Mouse (Mus musculus): ENCODE results near the gene Tmem145. TPM values are rescaled to one million over a fixed set of nuclear protein-coding genes. Genes with fewer than 3 reads are reported as not detected.

Tmem145 gene
- total RNA-seq (2023) = not detected in 4 replicates

GRCm38 (mm10) chr7:25305956-25306613 is at the start of gene Tmem145:
Tmem145 (plus strand) TSS chr7:25306106.

GRCm38 (mm10) chr7:25267301-25267750 is 38.6 kb upstream of the Tmem145 start, which contains the start of gene Cic:
Cic (plus strand) TSS chr7:25267704.

DNA sequence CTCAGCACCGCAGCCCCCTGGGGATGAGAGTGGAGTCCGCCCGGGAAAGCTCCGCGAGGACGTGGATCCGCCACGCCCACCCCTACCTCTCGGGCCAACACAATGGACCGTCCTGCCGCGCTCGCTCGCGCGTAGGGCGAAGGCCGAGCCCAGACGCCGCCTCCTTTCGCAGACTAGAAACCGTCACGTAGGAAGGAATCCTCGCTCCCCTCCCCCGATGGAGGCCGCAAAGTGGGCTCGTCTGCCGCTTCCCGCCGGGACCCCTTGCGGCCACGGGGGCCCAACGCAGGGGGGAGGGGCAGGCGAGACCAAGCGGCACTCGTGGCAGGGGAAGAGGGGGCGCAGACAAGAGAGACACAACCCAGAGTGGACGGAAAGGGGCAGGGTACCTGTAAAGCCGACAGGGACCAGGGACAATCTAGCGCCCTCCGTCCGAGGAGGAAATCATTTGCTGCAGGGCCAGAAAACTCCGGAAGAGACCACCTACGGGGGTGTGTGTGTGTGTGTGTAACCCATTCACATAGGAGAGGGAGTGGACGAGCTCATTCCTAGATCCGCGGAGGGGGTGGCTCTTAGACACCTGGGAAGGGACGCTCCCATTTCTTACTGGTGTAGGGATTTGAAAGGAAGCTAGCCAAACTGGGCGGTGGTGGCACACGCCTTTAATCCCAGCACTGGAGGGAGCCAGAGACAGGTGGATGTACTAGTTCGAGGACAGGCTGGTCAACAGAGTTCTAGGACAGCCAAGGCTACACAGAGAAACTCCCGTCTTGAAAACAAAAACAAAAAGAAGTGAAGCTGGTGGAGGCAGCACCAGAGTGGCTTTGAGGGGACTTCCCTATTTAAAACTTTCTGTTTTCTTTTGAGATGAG is 8.2 kb upstream of the Tmem145 start, which contains the start of gene Pafah1b3:
Gene Pafah1b3 (minus strand): TSS at position 533 of the 872 bp plus-strand sequence.

DNA sequence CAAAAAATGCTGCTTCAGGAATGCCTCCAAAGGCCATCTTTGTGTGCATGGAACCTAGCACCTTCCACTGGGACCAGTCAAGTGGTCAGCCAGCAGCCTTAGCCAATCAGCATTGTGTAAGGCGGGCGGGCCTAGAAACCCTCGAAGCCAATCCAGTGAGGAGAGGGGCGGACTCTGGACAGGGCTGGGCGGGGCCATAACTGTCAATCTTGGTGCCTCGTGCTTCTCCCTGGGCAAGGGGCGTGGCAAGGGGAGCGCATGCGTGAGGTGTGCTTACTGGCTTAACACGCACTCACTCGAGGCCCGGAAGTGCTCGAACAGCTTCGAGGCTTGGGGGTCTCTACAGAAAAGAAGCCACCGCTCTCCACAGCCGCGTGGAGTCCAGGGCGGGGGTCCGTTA is 4.8 kb upstream of the Tmem145 start, which contains the start of gene Prr19:
Gene Prr19 (plus strand): TSS at position 349 of the 400 bp plus-strand sequence.

GRCm38 (mm10) chr7:25316532-25317445 is 10.9 kb downstream of the Tmem145 start, which contains the start of gene Megf8:
Megf8 (plus strand) TSS chr7:25317164.

Other genes starting within 250 kb of the Tmem145 start
- 1.8 to 4.9 TPM (median 3.5 TPM) in 4 replicates for gene Grik5, start 233.8 kb upstream of the Tmem145 start, total RNA-seq (2023)
- gene Zfp574, start 233.5 kb upstream of the Tmem145 start, total RNA-seq (2023) = 11.8 to 16.2 TPM (median 13.1 TPM) in 4 replicates
- gene Pou2f2, start 126.4 kb upstream of the Tmem145 start, total RNA-seq (2023) = 169 to 195 TPM (median 186 TPM) in 4 replicates
- gene Dedd2, start 85.5 kb upstream of the Tmem145 start, total RNA-seq (2023) = 95.4 to 116 TPM (median 97.6 TPM) in 4 replicates
- 13.8 to 17.0 TPM (median 15.0 TPM) in 4 replicates for gene Zfp526, start 84.7 kb upstream of the Tmem145 start, total RNA-seq (2023)
- 81.1 to 85.7 TPM (median 84.3 TPM) in 4 replicates for gene Gsk3a, start 68.3 kb upstream of the Tmem145 start, total RNA-seq (2023)
- gene Erf, start 55.3 kb upstream of the Tmem145 start, total RNA-seq (2023) = 15.6 to 21.6 TPM (median 20.3 TPM) in 4 replicates
- 308 to 353 TPM (median 332 TPM) in 4 replicates for gene Cic, start 38.4 kb upstream of the Tmem145 start, total RNA-seq (2023)
- gene Pafah1b3, start 8.1 kb upstream of the Tmem145 start, total RNA-seq (2023) = 45.1 to 61.2 TPM (median 47.3 TPM) in 4 replicates
- 0.48 TPM in 1 of 4 replicates, not detected in the others for gene Prr19, start 4.7 kb upstream of the Tmem145 start, total RNA-seq (2023)
- gene Megf8, start 11.1 kb downstream of the Tmem145 start, total RNA-seq (2023) = 1.9 to 2.4 TPM (median 2.3 TPM) in 4 replicates
- gene Cnfn, start 63.6 kb downstream of the Tmem145 start, total RNA-seq (2023) = not detected in 4 replicates
- gene Lipe, start 92.6 kb downstream of the Tmem145 start, total RNA-seq (2023) = 29.9 to 35.4 TPM (median 33.8 TPM) in 4 replicates
- not detected in 4 replicates for gene Cxcl17, start 106.8 kb downstream of the Tmem145 start, total RNA-seq (2023)
- 42.2 to 47.3 TPM (median 44.1 TPM) in 4 replicates for gene Ceacam1, start 171.5 kb downstream of the Tmem145 start, total RNA-seq (2023)
- 8.2 to 9.3 TPM (median 8.7 TPM) in 4 replicates for gene Ceacam2, start 233.8 kb downstream of the Tmem145 start, total RNA-seq (2023)